Mouse (Mus musculus) CH12.LX (cell line): ENCODE results near the gene Mical3. TPM values are rescaled to one million over a fixed set of nuclear protein-coding genes. Genes with fewer than 3 reads are reported as not detected.

Experiments used
- DNase-seq: peaks from one replicate; pipeline ENCODE4 v3.0.0-alpha.2; 2013; ENCODE audit errors: extremely low read depth
- H3K27ac ChIP-seq: 2 replicates; pipeline ENCODE4 v1.5.1; 2012; ENCODE audit warnings: low read depth, mild to moderate bottlenecking, control low read depth, moderate library complexity; ENCODE audit not compliant: insufficient read depth
- H3K27me3 ChIP-seq: replicated peaks from 2 replicates; pipeline ENCODE3; 2012; ENCODE audit warnings: inconsistent platforms
- H3K36me3 ChIP-seq, 2 experiments: replicated peaks in 1 of 2; 2 replicates each; pipeline versions ENCODE3 to v1.6.1; 2012; ENCODE audit warnings: inconsistent platforms in 1 of 2, low read length in 1 of 2, mild to moderate bottlenecking in 1 of 2, mixed read lengths in 1 of 2, moderate library complexity in 1 of 2; ENCODE audit not compliant: control insufficient read depth in 1 of 2, insufficient read depth in 1 of 2
- H3K4me1 ChIP-seq, 2 experiments: 2 replicates each; pipeline ENCODE4 v1.6.1; 2012; ENCODE audit warnings: inconsistent platforms in 1 of 2, moderate library complexity in 1 of 2; ENCODE audit not compliant: insufficient read depth in 2 of 2, control insufficient read depth in 1 of 2
- H3K4me2 ChIP-seq: 2 replicates; pipeline ENCODE4 v1.6.1; 2012; ENCODE audit warnings: low read depth, mild to moderate bottlenecking, control low read depth; ENCODE audit not compliant: poor library complexity, insufficient read depth, severe bottlenecking
- H3K4me3 ChIP-seq, 3 experiments: fragments of 150-350 bp in 1 of 3; sonication (generic) in 1 of 3; replicated peaks in 1 of 3; 2 replicates each; pipeline versions ENCODE3 to v1.5.1; 2011 to 2012; ENCODE audit warnings: low read depth in 2 of 3, low read length in 2 of 3, mild to moderate bottlenecking in 2 of 3, moderate library complexity in 2 of 3, control low read depth in 1 of 3, improper control_type of control experiment in 1 of 3, inconsistent platforms in 1 of 3, mixed read lengths in 1 of 3; ENCODE audit not compliant: poor library complexity in 1 of 3
- H3K79me2 ChIP-seq: replicated peaks from 2 replicates; pipeline ENCODE4 v1.6.1; 2012; ENCODE audit warnings: mild to moderate bottlenecking, moderate library complexity; ENCODE audit not compliant: control insufficient read depth, poor library complexity, insufficient read depth, severe bottlenecking; ENCODE audit errors: extremely low read depth
- H3K9ac ChIP-seq: 2 replicates; pipeline ENCODE4 v1.6.1; 2012; ENCODE audit warnings: low read depth, mild to moderate bottlenecking, control low read depth, moderate library complexity; ENCODE audit not compliant: insufficient read depth
- H3K9me3 ChIP-seq: replicated peaks from 2 replicates; pipeline ENCODE3; 2012; ENCODE audit warnings: low read length, inconsistent platforms, mixed read lengths
- BHLHE40 ChIP-seq: IDR thresholded peaks from 2 replicates; pipeline ENCODE4 v1.6.1; 2011; ENCODE audit warnings: mild to moderate bottlenecking, low read depth, low read length, improper control_type of control experiment
- CHD1 ChIP-seq: IDR thresholded peaks from 2 replicates; pipeline ENCODE4 v1.6.1; 2012; ENCODE audit warnings: low read depth, low read length, improper control_type of control experiment, inconsistent platforms
- CHD2 ChIP-seq: IDR thresholded peaks from 2 replicates; pipeline ENCODE4 v1.6.1; 2011; ENCODE audit warnings: low read length, improper control_type of control experiment
- E2F4 ChIP-seq: IDR thresholded peaks from 2 replicates; pipeline ENCODE4 v1.6.1; 2011; ENCODE audit warnings: low read depth, low read length, improper control_type of control experiment; ENCODE audit not compliant: insufficient replicate concordance
- ELF1 ChIP-seq: IDR thresholded peaks from 2 replicates; pipeline ENCODE4 v1.6.1; 2014; ENCODE audit warnings: low read depth, mild to moderate bottlenecking, inconsistent platforms, low read length, improper control_type of control experiment
- EP300 ChIP-seq: IDR thresholded peaks from 2 replicates; pipeline ENCODE4 v1.6.1; 2011; ENCODE audit warnings: low read length, improper control_type of control experiment
- ETS1 ChIP-seq: conservative IDR thresholded peaks from 2 replicates; pipeline ENCODE4 v1.6.1; 2012; ENCODE audit warnings: low read depth, mild to moderate bottlenecking, inconsistent platforms, low read length, improper control_type of control experiment, moderate library complexity
- IRF4 ChIP-seq: IDR thresholded peaks from 2 replicates; pipeline ENCODE4 v1.6.1; 2014; ENCODE audit warnings: low read depth, mild to moderate bottlenecking, inconsistent platforms, low read length, improper control_type of control experiment
- KAT2A ChIP-seq: IDR thresholded peaks from 2 replicates; pipeline ENCODE4 v1.6.1; 2012; ENCODE audit warnings: low read length, improper control_type of control experiment, inconsistent platforms; ENCODE audit not compliant: insufficient replicate concordance
- MAX ChIP-seq: IDR thresholded peaks from 2 replicates; pipeline ENCODE4 v1.6.1; 2011; ENCODE audit warnings: low read length, improper control_type of control experiment
- MEF2A ChIP-seq: IDR thresholded peaks from 2 replicates; pipeline ENCODE4 v1.6.1; 2014; ENCODE audit warnings: low read depth, mild to moderate bottlenecking, inconsistent platforms, low read length, improper control_type of control experiment, borderline replicate concordance
- MXI1 ChIP-seq: IDR thresholded peaks from 2 replicates; pipeline ENCODE4 v1.6.1; 2011; ENCODE audit warnings: mild to moderate bottlenecking, low read depth, low read length, improper control_type of control experiment
- MYC ChIP-seq: IDR thresholded peaks from 2 replicates; pipeline ENCODE4 v1.6.1; 2011; ENCODE audit warnings: low read depth, mild to moderate bottlenecking, improper control_type of control experiment, low read length
- NRF1 ChIP-seq: IDR thresholded peaks from 2 replicates; pipeline ENCODE4 v1.6.1; 2014; ENCODE audit warnings: low read depth, mild to moderate bottlenecking, inconsistent platforms, low read length, improper control_type of control experiment, moderate library complexity
- POLR2A ChIP-seq: IDR thresholded peaks from 2 replicates; pipeline ENCODE4 v1.6.1; 2011; ENCODE audit warnings: low read depth, mild to moderate bottlenecking, improper control_type of control experiment, low read length
- RAD21 ChIP-seq: IDR thresholded peaks from 2 replicates; pipeline ENCODE4 v1.6.1; 2011; ENCODE audit warnings: low read depth, mild to moderate bottlenecking, low read length, improper control_type of control experiment, moderate library complexity
- RCOR1 ChIP-seq: conservative IDR thresholded peaks from 2 replicates; pipeline ENCODE4 v1.6.1; 2012; ENCODE audit warnings: low read depth, mild to moderate bottlenecking, inconsistent platforms, low read length, improper control_type of control experiment
- SMC3 ChIP-seq: IDR thresholded peaks from 2 replicates; pipeline ENCODE4 v1.6.1; 2011; ENCODE audit warnings: low read depth, low read length, improper control_type of control experiment
- TCF12 ChIP-seq: IDR thresholded peaks from 2 replicates; pipeline ENCODE4 v1.6.1; 2014; ENCODE audit warnings: low read depth, mild to moderate bottlenecking, inconsistent platforms, low read length, improper control_type of control experiment
- USF2 ChIP-seq: conservative IDR thresholded peaks from 2 replicates; pipeline ENCODE4 v1.6.1; 2011; ENCODE audit warnings: low read depth, low read length, improper control_type of control experiment
- ZNF384 ChIP-seq: IDR thresholded peaks from 2 replicates; pipeline ENCODE4 v1.6.1; 2012; ENCODE audit warnings: low read depth, low read length, improper control_type of control experiment, inconsistent platforms
- dilution Hi-C: fragments of 300-500 bp; cut with MboI; formaldehyde crosslinking; loops from 2 replicates; pipeline ENCODE4 v1.14.3; 2020; ENCODE audit warnings: low sequenced_read_pairs; ENCODE audit not compliant: extremely low pct_unique_long_range_greater_than_20kb, extremely low pct_ligation_motif_present
- in situ Hi-C: fragments of 300-500 bp; cut with MboI; formaldehyde crosslinking; loops from 3 replicates; pipeline ENCODE4 v1.14.3; 2019; ENCODE audit warnings: low sequenced_read_pairs, low pct_ligation_motif_present, low pct_unique_long_range_greater_than_20kb, mixed read lengths
- polyA plus RNA-seq: library from polyadenylated mRNA; unstranded; fragments of >175 nt; gene quantifications from 2 replicates; pipeline ENCODE4 v1.2.1, GENCODE M21; 2012; ENCODE audit warnings: low read depth; ENCODE audit not compliant: insufficient read length
- total RNA-seq, 2 experiments: library from RNA; depleted of rRNA; stranded (reverse); fragments of 300-350 nt in 1 of 2; fragments of >200 nt in 1 of 2; gene quantifications; 2 replicates each; pipeline ENCODE4 v1.2.3; 2012 to 2014

Gene Mical3
- total and polyA plus RNA-seq, 3 experiments, result 10.2 to 56.3 (median 26.8) TPM

GRCm38 (mm10) chr6:120934176-120934575, 196.6 kb downstream of the Mical3 start:
- Histone ChIP-seq H3K4me3 (peak overlapping the region in 2 of 3 experiments; percentile 0 to 43), H3K4me2 (peak overlapping the region; percentile 42), H3K9me3 (no peaks in the 10 kb centered on the region), H3K27me3 (no peaks in the 10 kb centered on the region), H3K9ac (peak overlapping the region; percentile 11; the same call in 1 of the 2 replicates), H3K27ac (peak overlapping the region; percentile 64; the same call in 1 of the 2 replicates), H3K4me1 (peaks cover 68 to 83% of the 10 kb centered on the region in 2 experiments), H3K79me2 (no peaks in the 10 kb centered on the region), H3K36me3 (peaks cover 0 to 22% of the 10 kb centered on the region in 2 experiments)
- no peak for DNase-seq
- TF ChIP-seq MYC (0 out of 2 replicates have a peak, but pooled peaks have one; percentile 13), POLR2A (peak; percentile 47; the same call in 1 of the 2 replicates), ELF1 (no peak), E2F4 (no peak), RCOR1 (no peak), CHD1 (no peak), MAX (no peak), ETS1 (peak; percentile 35; the same call in 1 of the 2 replicates), IRF4 (0 out of 2 replicates have a peak, but pooled peaks have one; percentile 1), TCF12 (peak; percentile 31; the same call in 1 of the 2 replicates), MEF2A (no peak), USF2 (no peak), KAT2A (no peak), CHD2 (no peak), BHLHE40 (0 out of 2 replicates have a peak, but pooled peaks have one; percentile 6)
- in situ Hi-C loops, result no loop called here
- dilution Hi-C loops, result no loop called here

- no peak for DNase-seq
- Histone ChIP-seq H3K27ac (peak overlapping the region; percentile 64; the same call in 1 of the 2 replicates), H3K9me3 (no peaks in the 10 kb centered on the region), H3K4me3 (peak overlapping the region in 2 of 3 experiments; percentile 0 to 43)
- dilution Hi-C loops (no loop called here), in situ Hi-C loops (no loop called here)
- TF ChIP-seq MXI1 (peak; percentile 52; the same call in 1 of the 2 replicates), RAD21 (no peak), ZNF384 (peak; percentile 68), SMC3 (no peak), IRF4 (0 out of 2 replicates have a peak, but pooled peaks have one; percentile 3), EP300 (0 out of 2 replicates have a peak, but pooled peaks have one; percentile 20), NRF1 (no peak), CHD2 (peak; percentile 56; the same call in 1 of the 2 replicates)
- TF ChIP-seq, all 38 proteins: peak for 5
- peaks cover 0 to 22% of the 10 kb centered on the region in 2 experiments for H3K36me3 ChIP-seq
- H3K4me2 ChIP-seq, result peak overlapping the region; percentile 42; the same call in 1 of the 2 replicates
- H3K9ac ChIP-seq, result peak overlapping the region; percentile 11; the same call in 1 of the 2 replicates
- H3K4me1 ChIP-seq, result peaks cover 71 to 88% of the 10 kb centered on the region in 2 experiments
- no peaks in the 10 kb centered on the region for H3K79me2 ChIP-seq
- no peaks in the 10 kb centered on the region for H3K27me3 ChIP-seq
Measured at GRCm38 (mm10) chr6:120933670-120934069, 197.1 kb downstream of the Mical3 start.
